Mouse (Mus musculus): ENCODE measurements around the gene Tuba3b. TPM values are rescaled to one million over a fixed set of nuclear protein-coding genes. Genes with fewer than 3 reads are reported as not detected.

Gene Tuba3b
- polyA plus RNA-seq, 1 experiment from 2014 or later, result not detected

GRCm38 (mm10) chr6:145591578-145591977, 24.0 kb upstream of the Tuba3b start:
- WGBS, result 35% methylated on average over 1 of the region's 1 CpGs
- peaks cover 18% of the 10 kb centered on the region for H3K4me1 ChIP-seq
- H3K36me3 ChIP-seq, result no peaks in the 10 kb centered on the region
- no peaks in the 10 kb centered on the region for H3K9me3 ChIP-seq (replicated peaks)
- no peak for DNase-seq (ENCODE audit: low spot score)
- no peaks in the 10 kb centered on the region for H3K27me3 ChIP-seq (ENCODE audit: low read depth, poor library complexity, severe bottlenecking)
- no peak overlapping the region for H3K4me3 ChIP-seq
- H3K27ac ChIP-seq (replicated peaks), result no peak overlapping the region

- no peaks in the 10 kb centered on the region for H3K27me3 ChIP-seq (ENCODE audit: low read depth, poor library complexity, severe bottlenecking)
- no peak overlapping the region for H3K4me3 ChIP-seq
- peaks cover 18% of the 10 kb centered on the region for H3K4me1 ChIP-seq
- 79% methylated on average over 6 of the region's 6 CpGs for WGBS
- DNase-seq (ENCODE audit: low spot score), result no peak
- no peaks in the 10 kb centered on the region for H3K9me3 ChIP-seq (replicated peaks)
- H3K27ac ChIP-seq (replicated peaks), result peak overlapping the region; percentile 63
- no peaks in the 10 kb centered on the region for H3K36me3 ChIP-seq
Observed at GRCm38 (mm10) chr6:145592036-145592435, 23.5 kb upstream of the Tuba3b start.

- Histone ChIP-seq H3K27me3 (ENCODE audit: low read depth, poor library complexity, severe bottlenecking) (no peaks in the 10 kb centered on the region), H3K27ac (replicated peaks) (peak overlapping the region; percentile 63), H3K4me3 (no peak overlapping the region), H3K9me3 (replicated peaks) (no peaks in the 10 kb centered on the region), H3K36me3 (no peaks in the 10 kb centered on the region), H3K4me1 (peaks cover 18% of the 10 kb centered on the region)
- DNase-seq (ENCODE audit: low spot score), result no peak
- 70% methylated on average over 8 of the region's 8 CpGs for WGBS
Observed at GRCm38 (mm10) chr6:145592531-145592998, 23.0 kb upstream of the Tuba3b start.

GRCm38 (mm10) chr6:145593991-145594390, 21.6 kb upstream of the Tuba3b start:
- H3K36me3 ChIP-seq, result no peaks in the 10 kb centered on the region
- no peak for DNase-seq (ENCODE audit: low spot score)
- no peak overlapping the region for H3K4me3 ChIP-seq
- no peak overlapping the region for H3K27ac ChIP-seq (replicated peaks)
- H3K9me3 ChIP-seq (replicated peaks), result no peaks in the 10 kb centered on the region
- H3K27me3 ChIP-seq (ENCODE audit: low read depth, poor library complexity, severe bottlenecking), result no peaks in the 10 kb centered on the region
- 84% methylated on average over 7 of the region's 7 CpGs for WGBS
- peaks cover 18% of the 10 kb centered on the region for H3K4me1 ChIP-seq

GRCm38 (mm10) chr6:145595905-145596304, 19.7 kb upstream of the Tuba3b start:
- Histone ChIP-seq H3K27ac (replicated peaks) (no peak overlapping the region), H3K9me3 (replicated peaks) (no peaks in the 10 kb centered on the region), H3K4me1 (peaks cover 18% of the 10 kb centered on the region), H3K4me3 (no peak overlapping the region), H3K36me3 (no peaks in the 10 kb centered on the region), H3K27me3 (ENCODE audit: low read depth, poor library complexity, severe bottlenecking) (no peaks in the 10 kb centered on the region)
- no peak for DNase-seq (ENCODE audit: low spot score)
- 85% methylated on average over 4 of the region's 4 CpGs for WGBS

- no peaks in the 10 kb centered on the region for H3K27me3 ChIP-seq (ENCODE audit: low read depth, poor library complexity, severe bottlenecking)
- no peak overlapping the region for H3K4me3 ChIP-seq
- no peak overlapping the region for H3K27ac ChIP-seq (replicated peaks)
- WGBS, result 68% methylated on average over 11 of the region's 11 CpGs
- no peak for DNase-seq (ENCODE audit: low spot score)
- H3K9me3 ChIP-seq (replicated peaks), result no peaks in the 10 kb centered on the region
- peaks cover 10% of the 10 kb centered on the region for H3K4me1 ChIP-seq
- H3K36me3 ChIP-seq, result no peaks in the 10 kb centered on the region
Observed at GRCm38 (mm10) chr6:145598794-145599555, 16.6 kb upstream of the Tuba3b start.

GRCm38 (mm10) chr6:145604126-145604525, 11.4 kb upstream of the Tuba3b start:
- H3K27me3 ChIP-seq (ENCODE audit: low read depth, poor library complexity, severe bottlenecking), result no peaks in the 10 kb centered on the region
- no peak for DNase-seq (ENCODE audit: low spot score)
- H3K36me3 ChIP-seq, result no peaks in the 10 kb centered on the region
- WGBS, result 37% methylated on average over 2 of the region's 2 CpGs
- peaks cover 22% of the 10 kb centered on the region for H3K4me1 ChIP-seq
- H3K4me3 ChIP-seq, result no peak overlapping the region
- peak overlapping the region; percentile 61; the same call in 1 of the 2 replicates for H3K27ac ChIP-seq (replicated peaks)
- no peaks in the 10 kb centered on the region for H3K9me3 ChIP-seq (replicated peaks)

- no peak for DNase-seq (ENCODE audit: low spot score)
- Histone ChIP-seq H3K9me3 (replicated peaks) (no peaks in the 10 kb centered on the region), H3K4me3 (no peak overlapping the region), H3K36me3 (no peaks in the 10 kb centered on the region), H3K27ac (replicated peaks) (peak overlapping the region; percentile 38; the same call in 1 of the 2 replicates), H3K27me3 (ENCODE audit: low read depth, poor library complexity, severe bottlenecking) (no peaks in the 10 kb centered on the region), H3K4me1 (peaks cover 22% of the 10 kb centered on the region)
- 84% methylated on average over 4 of the region's 4 CpGs for WGBS
Observed at GRCm38 (mm10) chr6:145604648-145605047, 10.9 kb upstream of the Tuba3b start.

- no peak overlapping the region for H3K27ac ChIP-seq (replicated peaks)
- WGBS, result 60% methylated on average over 3 of the region's 3 CpGs
- no peak for DNase-seq (ENCODE audit: low spot score)
Observed at GRCm38 (mm10) chr6:145605203-145605602, 10.4 kb upstream of the Tuba3b start.

GRCm38 (mm10) chr6:145607746-145608145, 7.8 kb upstream of the Tuba3b start:
- H3K4me1 ChIP-seq, result peaks cover 13% of the 10 kb centered on the region
- WGBS, result 96% methylated on average over 4 of the region's 4 CpGs
- no peaks in the 10 kb centered on the region for H3K9me3 ChIP-seq (replicated peaks)
- H3K27me3 ChIP-seq (ENCODE audit: low read depth, poor library complexity, severe bottlenecking), result no peaks in the 10 kb centered on the region
- no peak overlapping the region for H3K4me3 ChIP-seq
- H3K27ac ChIP-seq (replicated peaks), result no peak overlapping the region
- DNase-seq (ENCODE audit: low spot score), result no peak
- no peaks in the 10 kb centered on the region for H3K36me3 ChIP-seq

More at GRCm38 (mm10) chr6:145605203-145605602, 10.4 kb upstream of the Tuba3b start:
- Histone ChIP-seq H3K4me3 (no peak overlapping the region), H3K27me3 (ENCODE audit: low read depth, poor library complexity, severe bottlenecking) (no peaks in the 10 kb centered on the region), H3K9me3 (replicated peaks) (no peaks in the 10 kb centered on the region), H3K36me3 (no peaks in the 10 kb centered on the region), H3K4me1 (peaks cover 22% of the 10 kb centered on the region)

GRCm38 (mm10) chr6:145608693-145609092, 6.9 kb upstream of the Tuba3b start:
- no peak for DNase-seq (ENCODE audit: low spot score)
- Histone ChIP-seq H3K9me3 (replicated peaks) (no peaks in the 10 kb centered on the region), H3K4me3 (no peak overlapping the region), H3K27ac (replicated peaks) (no peak overlapping the region), H3K4me1 (peaks cover 13% of the 10 kb centered on the region), H3K27me3 (ENCODE audit: low read depth, poor library complexity, severe bottlenecking) (no peaks in the 10 kb centered on the region), H3K36me3 (no peaks in the 10 kb centered on the region)
- WGBS, result 90% methylated on average over 5 of the region's 5 CpGs

- H3K4me1 ChIP-seq, result no peaks in the 10 kb centered on the region
- no peaks in the 10 kb centered on the region for H3K27me3 ChIP-seq (ENCODE audit: low read depth, poor library complexity, severe bottlenecking)
- DNase-seq (ENCODE audit: low spot score), result no peak
- no peak overlapping the region for H3K4me3 ChIP-seq
- no peak overlapping the region for H3K27ac ChIP-seq (replicated peaks)
- 88% methylated on average over 5 of the region's 5 CpGs for WGBS
- H3K36me3 ChIP-seq, result no peaks in the 10 kb centered on the region
- no peaks in the 10 kb centered on the region for H3K9me3 ChIP-seq (replicated peaks)
Observed at GRCm38 (mm10) chr6:145610901-145611300, 4.7 kb upstream of the Tuba3b start.

GRCm38 (mm10) chr6:145612611-145613010, 2.9 kb upstream of the Tuba3b start:
- Histone ChIP-seq H3K4me1 (no peaks in the 10 kb centered on the region), H3K36me3 (no peaks in the 10 kb centered on the region)
- 82% methylated on average over 3 of the region's 3 CpGs for WGBS

More at GRCm38 (mm10) chr6:145612611-145613010, 2.9 kb upstream of the Tuba3b start:
- H3K9me3 ChIP-seq (replicated peaks), result no peaks in the 10 kb centered on the region
- H3K27ac ChIP-seq (replicated peaks), result no peak overlapping the region
- H3K4me3 ChIP-seq, result no peak overlapping the region
- DNase-seq (ENCODE audit: low spot score), result no peak
- H3K27me3 ChIP-seq (ENCODE audit: low read depth, poor library complexity, severe bottlenecking), result no peaks in the 10 kb centered on the region
